ENCODE assay signal across 12 mouse cellular contexts in genomic region chr16:84956690-84957089, GRCm38 (mm10).
A peak's percentile ranks its signal among the peaks of the same experiment; 100 is the strongest.
DNase-seq lines count a peak whose midpoint lies in the region; ATAC-seq lines count a peak whose summit lies in the region.
"Had no signal": no experiment of that assay in that cellular context is flagged by ENCODE, and none has a peak within 500 bp of the region (broad histone marks: within the 10 kb centered on the region; RNA-seq: fewer than 3 reads in every experiment).

No protein-coding gene starts in this region.

- H3K9ac ChIP-seq in hindbrain, embryonic 12.5 days, result no peak overlapping the region
- no peak overlapping the region for H3K9ac ChIP-seq in limb, embryonic 15.5 days

- H3K27me3 ChIP-seq in hindbrain, embryonic 12.5 days, result no peaks in the 10 kb centered on the region
- H3K27me3 ChIP-seq in hindbrain, embryonic 10.5 days (ENCODE audit: insufficient read depth, poor library complexity, severe bottlenecking), result no peaks in the 10 kb centered on the region
- no peaks in the 10 kb centered on the region for H3K27me3 ChIP-seq in limb, embryonic 15.5 days

- peak overlapping the region; percentile 52; the same call in 1 of the 2 replicates for H3K27ac ChIP-seq in hindbrain, embryonic 12.5 days
- H3K27ac ChIP-seq in hindbrain, embryonic 10.5 days, result no peak overlapping the region
- no peak overlapping the region for H3K27ac ChIP-seq in limb, embryonic 15.5 days
- H3K27ac ChIP-seq: macrophage had no signal

- no peak overlapping the region for H3K4me2 ChIP-seq in hindbrain, embryonic 12.5 days (replicated peaks)
- H3K4me2 ChIP-seq in limb, embryonic 15.5 days, result no peak overlapping the region
- H3K4me2 ChIP-seq: liver, embryonic 11.5 days had no signal

- H3K4me1 ChIP-seq in hindbrain, embryonic 12.5 days, result peaks cover 12% of the 10 kb centered on the region
- no peaks in the 10 kb centered on the region for H3K4me1 ChIP-seq in hindbrain, embryonic 10.5 days (replicated peaks)
- H3K4me1 ChIP-seq in limb, embryonic 15.5 days, result no peaks in the 10 kb centered on the region

- H3K36me3 ChIP-seq in hindbrain, embryonic 12.5 days, result peaks cover 46% of the 10 kb centered on the region
- peaks cover 60% of the 10 kb centered on the region for H3K36me3 ChIP-seq in hindbrain, embryonic 10.5 days
- H3K36me3 ChIP-seq in limb, embryonic 15.5 days, result peaks cover 59% of the 10 kb centered on the region

- H3K4me3 ChIP-seq in hindbrain, embryonic 12.5 days, result no peak overlapping the region
- no peak overlapping the region for H3K4me3 ChIP-seq in hindbrain, embryonic 10.5 days
- H3K4me3 ChIP-seq in limb, embryonic 15.5 days, result no peak overlapping the region

- H3K9me3 ChIP-seq in hindbrain, embryonic 12.5 days (replicated peaks), result no peaks in the 10 kb centered on the region
- no peaks in the 10 kb centered on the region for H3K9me3 ChIP-seq in hindbrain, embryonic 10.5 days
- H3K9me3 ChIP-seq in limb, embryonic 15.5 days, result no peaks in the 10 kb centered on the region

- 83% methylated on average over 2 of the region's 2 CpGs for WGBS in hindbrain, embryonic 12.5 days
- WGBS in hindbrain, embryonic 10.5 days, result 91% methylated on average over 2 of the region's 2 CpGs
- 88% methylated on average over 2 of the region's 2 CpGs for WGBS in limb, embryonic 15.5 days

- no peak for ATAC-seq in hindbrain, embryonic 12.5 days (ENCODE audit: low FRiP score)
- 0 out of 2 replicates have a peak, but pooled peaks have one; percentile 9 for ATAC-seq in limb, embryonic 15.5 days (ENCODE audit: insufficient number of reproducible peaks, low FRiP score, low TSS enrichment, low read depth)

- peak; percentile 23 for DNase-seq in cerebellum, adult 9-11 months
- no peak for DNase-seq in cerebellum, postnatal 36 days
- DNase-seq in hindbrain, embryonic 10.5 days (ENCODE audit: low spot score), result no peak
- peak; percentile 61 for DNase-seq in brain, adult 2 months (ENCODE audit: low read depth, low spot score)
- no peak for DNase-seq in urinary bladder, postnatal 4 days (ENCODE audit: low spot score in 2 of 2)
- DNase-seq in adrenal gland, postnatal 10 days, result no peak
- DNase-seq: kidney, adult 8-10 months; layer of hippocampus, postnatal 36 days had no signal

Comparison
In these comparisons a context has a peak if more than half of its experiments do, and no peak if none do; other contexts are left out.
1. DNase-seq: peak in cerebellum, adult 9-11 months (single experiment) and brain, adult 2 months (single experiment); none in cerebellum, postnatal 36 days (0 of 2), hindbrain, embryonic 10.5 days (single experiment), urinary bladder, postnatal 4 days (0 of 2) and adrenal gland, postnatal 10 days (single experiment).